Mouse (Mus musculus): ENCODE results near the gene Snrpf. TPM values are rescaled to one million over a fixed set of nuclear protein-coding genes. Genes with fewer than 3 reads are reported as not detected.
A peak's percentile ranks its signal among the peaks of the same experiment; 100 is the strongest.
"Not testable (repeated sequence)": the region's sequence is repeated elsewhere in the genome, so short reads cannot be mapped to it uniquely, and the experiment has no call there.

The Snrpf gene
- polyA plus RNA-seq, 1 experiment from 2014 or later = 69.9 TPM

DNA sequence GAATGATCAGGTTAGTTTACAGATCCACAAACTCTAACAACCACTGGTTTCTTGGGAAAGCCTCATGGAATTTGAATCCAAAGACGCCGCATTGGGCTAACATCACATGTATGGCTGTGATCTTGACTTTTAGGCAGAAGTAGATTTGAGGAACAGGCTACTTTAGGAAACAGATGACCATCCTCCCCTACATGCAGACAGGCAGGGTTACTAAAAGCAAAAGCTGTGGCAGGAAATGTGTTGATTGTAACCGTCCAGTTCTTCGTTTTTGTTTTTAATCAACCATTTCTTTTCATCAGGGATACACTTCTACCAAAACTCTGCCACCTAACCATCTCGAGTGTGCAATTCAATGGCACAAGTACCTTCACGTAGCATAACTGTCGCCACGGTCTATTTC is 13.5 kb downstream of the Snrpf start:
- no peak for ATAC-seq (replicated peaks; ENCODE audit: insufficient number of reproducible peaks, insufficient read depth, low FRiP score, low read depth)

GRCm38 (mm10) chr10:93574966-93575365 is 14.5 kb downstream of the Snrpf start:
- Histone ChIP-seq H3K4me3 (no peak overlapping the region), H3K4me2 (no peak overlapping the region), H3K9me3 (replicated peaks) (no peaks in the 10 kb centered on the region), H3K27me3 (no peaks in the 10 kb centered on the region), H3K27ac (no peak overlapping the region), H3K36me3 (no peaks in the 10 kb centered on the region), H3K4me1 (replicated peaks) (no peaks in the 10 kb centered on the region), H3K9ac (no peak overlapping the region)
- ATAC-seq (replicated peaks; ENCODE audit: insufficient number of reproducible peaks, insufficient read depth, low FRiP score, low read depth) = no peak
- 37% methylated on average over 4 of the region's 4 CpGs for WGBS

More for the DNA sequence above, 13.5 kb downstream of the Snrpf start:
- no peak overlapping the region for H3K27ac ChIP-seq
- H3K9ac ChIP-seq = no peak overlapping the region
- 78% methylated on average over 8 of the region's 8 CpGs for WGBS
- H3K27me3 ChIP-seq = no peaks in the 10 kb centered on the region
- no peaks in the 10 kb centered on the region for H3K36me3 ChIP-seq
- no peak overlapping the region for H3K4me3 ChIP-seq
- H3K4me2 ChIP-seq = no peak overlapping the region
- no peaks in the 10 kb centered on the region for H3K4me1 ChIP-seq (replicated peaks)
- H3K9me3 ChIP-seq (replicated peaks) = no peaks in the 10 kb centered on the region

DNA sequence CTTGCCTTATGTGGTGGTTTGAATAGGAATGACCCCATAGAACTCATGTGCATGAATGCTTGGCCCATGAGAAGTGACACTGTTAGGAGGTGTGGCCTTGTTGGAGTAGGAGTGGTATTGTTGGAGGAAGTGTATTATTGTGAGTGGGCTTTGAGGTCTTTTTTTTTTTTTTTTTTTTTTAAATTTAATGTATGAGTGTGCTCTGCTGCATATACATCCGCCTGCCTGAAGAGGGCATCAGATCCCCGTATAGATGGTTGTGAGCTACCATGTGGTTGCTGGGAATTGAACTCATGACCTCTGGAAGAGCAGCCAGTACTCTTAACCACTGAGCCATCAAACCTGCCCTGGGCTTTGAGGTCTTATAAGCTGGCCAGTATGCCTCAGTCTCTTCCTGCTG is 17.3 kb downstream of the Snrpf start:
- Histone ChIP-seq H3K9me3 (replicated peaks) (no peaks in the 10 kb centered on the region), H3K4me2 (no peak overlapping the region), H3K4me1 (replicated peaks) (no peaks in the 10 kb centered on the region), H3K9ac (no peak overlapping the region), H3K27ac (no peak overlapping the region), H3K27me3 (no peaks in the 10 kb centered on the region), H3K36me3 (no peaks in the 10 kb centered on the region), H3K4me3 (no peak overlapping the region)
- ATAC-seq (replicated peaks; ENCODE audit: insufficient number of reproducible peaks, insufficient read depth, low FRiP score, low read depth) = no peak
- WGBS = 45% methylated on average over 2 of the region's 2 CpGs

DNA sequence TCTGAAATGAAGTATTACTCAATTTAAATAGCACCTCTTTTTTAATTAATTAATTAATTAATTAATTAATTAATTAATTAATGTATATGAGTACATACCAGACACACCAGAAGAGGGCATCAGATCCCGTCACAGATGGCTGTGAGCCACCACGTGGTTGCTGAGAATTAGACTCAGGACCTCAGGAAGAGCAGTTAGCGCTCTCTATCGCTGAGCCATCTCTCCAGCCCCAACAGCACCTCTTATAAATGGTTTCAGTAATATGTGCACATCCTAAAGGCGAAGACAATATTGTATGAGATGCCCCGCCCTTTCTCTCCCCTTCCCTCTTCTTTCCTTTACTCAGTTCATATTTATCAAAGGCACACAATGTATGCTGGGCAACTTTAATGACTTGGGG is 20.8 kb downstream of the Snrpf start:
- Histone ChIP-seq H3K27me3 (no peaks in the 10 kb centered on the region), H3K4me3 (no peak overlapping the region), H3K4me2 (no peak overlapping the region), H3K9me3 (replicated peaks) (no peaks in the 10 kb centered on the region), H3K4me1 (replicated peaks) (no peaks in the 10 kb centered on the region), H3K27ac (no peak overlapping the region), H3K9ac (no peak overlapping the region), H3K36me3 (no peaks in the 10 kb centered on the region)
- ATAC-seq (replicated peaks; ENCODE audit: insufficient number of reproducible peaks, insufficient read depth, low FRiP score, low read depth) = no peak
- 80% methylated on average over 6 of the region's 6 CpGs for WGBS

- Histone ChIP-seq H3K4me3 (no peak overlapping the region), H3K27ac (no peak overlapping the region), H3K36me3 (no peaks in the 10 kb centered on the region), H3K9me3 (replicated peaks) (no peaks in the 10 kb centered on the region), H3K27me3 (no peaks in the 10 kb centered on the region), H3K9ac (no peak overlapping the region), H3K4me1 (replicated peaks) (no peaks in the 10 kb centered on the region), H3K4me2 (no peak overlapping the region)
- no peak for ATAC-seq (replicated peaks; ENCODE audit: insufficient number of reproducible peaks, insufficient read depth, low FRiP score, low read depth)
- WGBS = 83% methylated on average over 11 of the region's 11 CpGs
These were observed 21.5 kb downstream of the Snrpf start for GRCm38 (mm10) chr10:93567841-93568566.

GRCm38 (mm10) chr10:93567066-93567465 is 22.4 kb downstream of the Snrpf start:
- no peak for ATAC-seq (replicated peaks; ENCODE audit: insufficient number of reproducible peaks, insufficient read depth, low FRiP score, low read depth)
- Histone ChIP-seq H3K9me3 (replicated peaks) (no peaks in the 10 kb centered on the region), H3K9ac (no peak overlapping the region), H3K4me2 (no peak overlapping the region), H3K4me3 (no peak overlapping the region), H3K27ac (no peak overlapping the region), H3K36me3 (no peaks in the 10 kb centered on the region), H3K27me3 (no peaks in the 10 kb centered on the region), H3K4me1 (replicated peaks) (no peaks in the 10 kb centered on the region)
- 80% methylated on average over 10 of the region's 10 CpGs for WGBS

GRCm38 (mm10) chr10:93564518-93565090 is 24.9 kb downstream of the Snrpf start:
- Histone ChIP-seq H3K4me2 (no peak overlapping the region), H3K4me1 (replicated peaks) (no peaks in the 10 kb centered on the region), H3K9me3 (replicated peaks) (no peaks in the 10 kb centered on the region), H3K27ac (no peak overlapping the region), H3K27me3 (no peaks in the 10 kb centered on the region), H3K9ac (no peak overlapping the region), H3K4me3 (no peak overlapping the region), H3K36me3 (no peaks in the 10 kb centered on the region)
- WGBS = 79% methylated on average over 14 of the region's 14 CpGs
- no peak for ATAC-seq (replicated peaks; ENCODE audit: insufficient number of reproducible peaks, insufficient read depth, low FRiP score, low read depth)

DNA sequence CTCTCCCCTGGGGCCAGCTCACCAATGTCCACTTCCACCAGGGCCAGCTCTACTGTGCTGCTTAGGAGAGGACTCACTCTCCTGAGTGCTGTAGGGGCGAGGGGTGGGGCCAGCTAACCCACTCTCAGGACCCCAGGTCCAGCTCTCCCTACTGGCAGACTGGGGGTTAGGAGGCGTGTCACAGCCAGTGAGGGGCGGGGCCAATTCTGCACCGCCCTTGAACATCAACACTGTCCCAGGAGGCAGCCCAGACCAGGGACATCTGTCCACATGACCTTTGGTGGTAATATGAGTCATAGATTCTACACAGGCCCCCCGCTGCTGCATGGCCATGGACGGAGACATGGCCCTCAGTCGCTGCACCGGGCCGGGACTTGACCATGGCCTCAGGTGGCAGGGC is 29.7 kb downstream of the Snrpf start:
- no peak overlapping the region for H3K9ac ChIP-seq
- no peaks in the 10 kb centered on the region for H3K27me3 ChIP-seq
- no peaks in the 10 kb centered on the region for H3K4me1 ChIP-seq (replicated peaks)
- ATAC-seq (replicated peaks; ENCODE audit: insufficient number of reproducible peaks, insufficient read depth, low FRiP score, low read depth) = no peak
- H3K9me3 ChIP-seq (replicated peaks) = no peaks in the 10 kb centered on the region
- no peak overlapping the region for H3K4me3 ChIP-seq
- no peak overlapping the region for H3K4me2 ChIP-seq
- H3K36me3 ChIP-seq = no peaks in the 10 kb centered on the region
- WGBS = 48% methylated on average over 9 of the region's 9 CpGs
- no peak overlapping the region for H3K27ac ChIP-seq

GRCm38 (mm10) chr10:93557971-93558370 is 31.5 kb downstream of the Snrpf start:
- H3K4me1 ChIP-seq (replicated peaks); H3K4me2 ChIP-seq; H3K36me3 ChIP-seq; ATAC-seq (replicated peaks; ENCODE audit: insufficient number of reproducible peaks, insufficient read depth, low FRiP score, low read depth); H3K4me3 ChIP-seq; H3K9me3 ChIP-seq (replicated peaks); H3K27me3 ChIP-seq; H3K27ac ChIP-seq; H3K9ac ChIP-seq: not testable (repeated sequence)
- 72% methylated on average over 2 of the region's 2 CpGs for WGBS

GRCm38 (mm10) chr10:93552596-93552995 is 36.9 kb downstream of the Snrpf start:
- WGBS = 78% methylated on average over 8 of the region's 8 CpGs
- no peak overlapping the region for H3K4me2 ChIP-seq
- no peak overlapping the region for H3K4me3 ChIP-seq
- H3K9me3 ChIP-seq (replicated peaks) = no peaks in the 10 kb centered on the region
- no peaks in the 10 kb centered on the region for H3K27me3 ChIP-seq
- ATAC-seq (replicated peaks; ENCODE audit: insufficient number of reproducible peaks, insufficient read depth, low FRiP score, low read depth) = no peak
- no peak overlapping the region for H3K9ac ChIP-seq
- no peak overlapping the region for H3K27ac ChIP-seq
- H3K36me3 ChIP-seq = no peaks in the 10 kb centered on the region
- no peaks in the 10 kb centered on the region for H3K4me1 ChIP-seq (replicated peaks)

- no peak overlapping the region for H3K4me3 ChIP-seq
- no peaks in the 10 kb centered on the region for H3K9me3 ChIP-seq (replicated peaks)
- H3K27ac ChIP-seq = no peak overlapping the region
- H3K27me3 ChIP-seq = no peaks in the 10 kb centered on the region
- ATAC-seq (replicated peaks; ENCODE audit: insufficient number of reproducible peaks, insufficient read depth, low FRiP score, low read depth) = no peak
- H3K36me3 ChIP-seq = no peaks in the 10 kb centered on the region
- no peaks in the 10 kb centered on the region for H3K4me1 ChIP-seq (replicated peaks)
- H3K9ac ChIP-seq = no peak overlapping the region
- no peak overlapping the region for H3K4me2 ChIP-seq
- 76% methylated on average over 10 of the region's 10 CpGs for WGBS
These were observed 39.7 kb downstream of the Snrpf start for GRCm38 (mm10) chr10:93549821-93550220.

GRCm38 (mm10) chr10:93548991-93549390 is 40.5 kb downstream of the Snrpf start:
- Histone ChIP-seq H3K27ac (no peak overlapping the region), H3K27me3 (no peaks in the 10 kb centered on the region), H3K9me3 (replicated peaks) (no peaks in the 10 kb centered on the region), H3K4me1 (replicated peaks) (no peaks in the 10 kb centered on the region), H3K4me3 (no peak overlapping the region), H3K36me3 (no peaks in the 10 kb centered on the region), H3K9ac (no peak overlapping the region), H3K4me2 (no peak overlapping the region)
- peak; percentile 35; the same call in 1 of the 2 replicates for ATAC-seq (replicated peaks; ENCODE audit: insufficient number of reproducible peaks, insufficient read depth, low FRiP score, low read depth)
- 11% methylated on average over 7 of the region's 7 CpGs for WGBS
